Mouse (Mus musculus) erythroblast, embryonic 14.5 days (primary cell): Measurements from ENCODE around the gene Stx12. TPM values are rescaled to one million over a fixed set of nuclear protein-coding genes. Genes with fewer than 3 reads are reported as not detected.

ENCODE experiments used
- H3K27me3 ChIP-seq: 2 replicates; pipeline ENCODE4 v1.6.1; 2012; ENCODE audit warnings: inconsistent platforms; ENCODE audit not compliant: control insufficient read depth
- H3K36me3 ChIP-seq: 2 replicates; pipeline ENCODE4 v1.6.1; 2012; ENCODE audit warnings: mild to moderate bottlenecking, inconsistent platforms; ENCODE audit not compliant: control insufficient read depth
- H3K4me1 ChIP-seq: 2 replicates; pipeline ENCODE4 v1.6.1; 2012; ENCODE audit warnings: inconsistent platforms; ENCODE audit not compliant: control insufficient read depth
- H3K4me3 ChIP-seq: replicated peaks from 2 replicates; pipeline ENCODE3; 2012; ENCODE audit warnings: moderate library complexity, mild to moderate bottlenecking, inconsistent platforms
- H3K9me3 ChIP-seq: 2 replicates; pipeline ENCODE4 v1.6.1; 2012; ENCODE audit warnings: low read length, inconsistent platforms, mixed read lengths; ENCODE audit not compliant: control insufficient read depth
- GATA1 ChIP-seq: IDR thresholded peaks from 2 replicates; pipeline ENCODE4 v1.6.1; 2012; ENCODE audit warnings: low read length, inconsistent platforms, mixed read lengths
- TAL1 ChIP-seq: IDR thresholded peaks from 3 replicates; pipeline ENCODE4 v1.6.1; 2012; ENCODE audit warnings: low read length, inconsistent platforms, mixed read lengths
- polyA plus RNA-seq: library from polyadenylated mRNA; stranded (reverse); fragments of >175 nt; gene quantifications from 2 replicates; pipeline ENCODE4 v1.2.3, GENCODE M21; 2012

Stx12 gene
- polyA plus RNA-seq, 1 experiment = 0.46 TPM

DNA sequence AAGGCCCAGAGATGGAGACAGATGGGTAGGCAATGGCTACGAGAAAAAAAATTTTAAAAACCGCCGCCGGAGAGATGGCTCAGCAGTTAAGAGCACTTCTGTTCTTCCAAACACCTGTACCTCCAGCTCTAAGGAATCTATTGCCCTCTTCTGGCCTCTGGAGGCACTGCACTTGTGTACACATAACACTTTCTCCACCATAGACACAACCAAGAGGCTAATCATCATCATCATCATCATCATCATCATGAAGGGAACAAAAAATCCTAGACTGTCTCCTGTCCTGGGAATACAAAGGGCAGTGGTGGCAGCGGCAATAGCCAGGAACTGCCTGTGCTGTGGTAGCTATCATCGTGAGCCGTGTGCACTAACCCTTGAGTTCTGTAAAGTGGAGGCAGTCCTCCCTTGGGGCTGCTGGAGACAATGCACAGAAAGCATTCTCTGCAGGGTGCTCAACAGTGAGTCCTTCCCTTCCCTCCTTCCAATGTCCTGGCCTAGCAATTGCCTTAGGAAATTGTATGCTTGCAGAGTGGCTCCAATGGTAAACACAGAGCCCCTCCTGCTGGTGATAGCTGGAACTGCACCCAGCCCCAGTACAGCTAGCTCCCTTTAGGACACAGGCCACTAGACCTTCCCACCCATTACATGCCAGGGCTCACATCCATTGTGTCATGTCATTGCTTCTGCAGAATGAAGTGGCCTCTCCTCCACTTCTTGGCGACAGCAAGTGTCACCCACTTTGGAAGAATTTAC is 60.5 kb downstream of the Stx12 start:
- Histone ChIP-seq H3K27me3 (no peaks in the 10 kb centered on the region), H3K36me3 (peaks cover 39% of the 10 kb centered on the region), H3K9me3 (no peaks in the 10 kb centered on the region), H3K4me3 (no peak overlapping the region), H3K4me1 (peaks cover 3% of the 10 kb centered on the region)
- TF ChIP-seq TAL1 (no peak), GATA1 (no peak)

- Histone ChIP-seq H3K4me1 (no peaks in the 10 kb centered on the region; the same call in 1 of the 2 replicates), H3K27me3 (no peaks in the 10 kb centered on the region), H3K4me3 (no peak overlapping the region), H3K36me3 (no peaks in the 10 kb centered on the region), H3K9me3 (no peaks in the 10 kb centered on the region; the same call in 1 of the 2 replicates)
- no peak for TF ChIP-seq TAL1
- no peak for TF ChIP-seq GATA1
Measured at GRCm38 (mm10) chr4:132818442-132818841, 65.9 kb downstream of the Stx12 start.

DNA sequence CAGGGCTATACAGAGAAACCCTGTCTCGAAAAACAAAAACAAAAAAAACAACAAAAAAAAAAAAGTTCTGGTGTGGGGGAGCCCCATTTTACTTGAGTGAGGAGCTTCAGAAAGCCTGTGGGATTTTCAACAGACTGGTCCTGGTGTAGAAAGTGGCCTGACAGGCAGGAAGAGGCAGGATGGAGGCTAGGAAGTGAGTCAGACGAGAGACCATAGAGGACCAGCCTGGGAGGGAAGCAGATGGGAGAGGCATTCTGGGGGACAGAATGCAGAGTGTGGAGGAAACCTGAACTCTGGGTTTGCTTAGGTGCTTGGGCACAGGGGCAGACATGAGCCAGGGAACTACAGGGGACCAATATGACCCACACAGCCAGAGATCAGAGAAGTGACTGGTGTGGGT is 67.5 kb downstream of the Stx12 start:
- Histone ChIP-seq H3K4me1 (no peaks in the 10 kb centered on the region; the same call in 1 of the 2 replicates), H3K36me3 (no peaks in the 10 kb centered on the region), H3K27me3 (no peaks in the 10 kb centered on the region), H3K4me3 (no peak overlapping the region), H3K9me3 (no peaks in the 10 kb centered on the region; the same call in 1 of the 2 replicates)
- TF ChIP-seq GATA1 (no peak), TAL1 (no peak)

- Histone ChIP-seq H3K9me3 (no peaks in the 10 kb centered on the region; the same call in 1 of the 2 replicates), H3K4me1 (no peaks in the 10 kb centered on the region; the same call in 1 of the 2 replicates), H3K36me3 (no peaks in the 10 kb centered on the region), H3K27me3 (no peaks in the 10 kb centered on the region), H3K4me3 (no peak overlapping the region)
- TF ChIP-seq TAL1 = no peak
- no peak for TF ChIP-seq GATA1
Measured at GRCm38 (mm10) chr4:132816404-132816803, 67.9 kb downstream of the Stx12 start.

GRCm38 (mm10) chr4:132809621-132810020 is 74.7 kb downstream of the Stx12 start:
- TF ChIP-seq TAL1 = no peak
- TF ChIP-seq GATA1 = no peak
- no peaks in the 10 kb centered on the region; the same call in 1 of the 2 replicates for H3K4me1 ChIP-seq
- no peak overlapping the region for H3K4me3 ChIP-seq
- no peaks in the 10 kb centered on the region for H3K9me3 ChIP-seq
- no peaks in the 10 kb centered on the region for H3K27me3 ChIP-seq
- H3K36me3 ChIP-seq = no peaks in the 10 kb centered on the region

DNA sequence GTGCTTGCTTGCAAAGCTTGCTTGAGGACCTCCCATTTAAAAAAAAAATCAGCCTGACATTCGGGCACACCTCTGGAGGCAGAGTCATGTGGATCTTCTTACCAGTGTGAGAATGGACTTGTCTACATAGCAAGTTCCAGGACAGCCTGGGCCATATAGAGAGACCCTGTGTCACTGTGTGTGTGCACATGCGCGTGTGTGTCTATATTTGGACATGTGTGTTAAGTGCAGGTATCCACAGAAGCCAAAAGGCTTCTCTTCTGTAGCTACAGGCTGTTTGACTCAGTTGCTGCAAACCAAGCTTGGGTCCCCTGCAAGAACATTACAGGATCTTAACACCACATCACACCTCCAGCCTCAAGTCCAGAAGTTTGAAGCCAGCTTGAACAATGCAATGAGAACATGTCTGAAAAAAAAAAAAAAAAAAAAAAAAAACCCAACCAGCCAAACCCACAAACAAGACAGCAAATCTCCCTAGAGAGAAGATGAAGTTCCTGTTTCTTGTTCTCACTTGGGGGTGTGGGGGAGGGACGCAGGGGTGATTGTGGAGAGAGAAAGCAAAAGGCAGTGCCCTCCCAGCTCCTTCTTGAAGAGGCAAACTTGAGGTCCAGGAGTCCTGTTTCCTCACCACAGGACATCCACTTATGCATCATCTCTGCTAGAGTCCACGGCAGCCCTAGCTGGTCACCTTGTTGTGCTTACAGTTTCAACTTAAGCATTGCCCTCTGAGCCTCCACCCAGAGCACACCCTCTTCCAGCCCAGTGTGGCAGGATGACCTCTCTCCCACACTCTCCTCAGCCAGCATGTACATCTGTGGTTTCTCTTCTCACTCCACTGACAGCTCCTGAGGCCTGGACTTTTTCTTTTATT is 76.3 kb downstream of the Stx12 start:
- Histone ChIP-seq H3K27me3 (no peaks in the 10 kb centered on the region), H3K4me1 (peaks cover 3% of the 10 kb centered on the region), H3K9me3 (no peaks in the 10 kb centered on the region), H3K4me3 (no peak overlapping the region), H3K36me3 (no peaks in the 10 kb centered on the region)
- no peak for TF ChIP-seq GATA1
- TF ChIP-seq TAL1 = no peak

GRCm38 (mm10) chr4:132806620-132807191 is 77.6 kb downstream of the Stx12 start:
- TF ChIP-seq TAL1 (no peak), GATA1 (no peak)
- Histone ChIP-seq H3K36me3 (no peaks in the 10 kb centered on the region), H3K4me3 (no peak overlapping the region), H3K4me1 (peaks cover 14% of the 10 kb centered on the region), H3K9me3 (no peaks in the 10 kb centered on the region), H3K27me3 (no peaks in the 10 kb centered on the region)

DNA sequence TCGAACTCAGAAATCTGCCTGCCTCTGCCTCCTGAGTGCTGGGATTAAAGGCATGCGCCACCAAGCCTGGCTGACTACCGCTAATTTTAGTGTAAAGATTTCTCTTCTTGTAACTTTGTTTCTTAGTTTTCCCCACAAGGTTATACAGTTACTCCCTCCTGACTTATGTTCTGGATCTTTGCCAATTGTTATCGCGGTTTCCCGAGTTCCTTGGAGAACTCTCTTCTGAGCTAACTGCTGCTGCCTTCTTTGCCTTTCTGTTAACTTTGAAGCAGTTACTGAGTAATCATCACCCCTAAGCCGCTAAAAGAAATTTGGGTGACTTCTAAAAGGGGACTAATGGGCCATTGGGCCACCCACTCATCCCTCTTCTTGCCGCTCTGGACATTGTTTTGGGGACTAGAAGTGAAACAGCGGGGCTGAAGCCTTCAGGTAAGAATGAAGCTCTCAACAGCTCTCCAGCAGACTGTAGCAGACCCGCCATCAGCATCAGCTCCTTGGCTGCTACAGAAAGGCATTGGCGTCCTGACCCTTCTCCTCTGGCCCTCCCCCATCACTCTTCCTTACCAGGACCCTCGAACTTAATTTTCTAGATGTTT is 78.6 kb downstream of the Stx12 start:
- Histone ChIP-seq H3K4me3 (no peak overlapping the region), H3K4me1 (peaks cover 22% of the 10 kb centered on the region), H3K36me3 (no peaks in the 10 kb centered on the region), H3K9me3 (no peaks in the 10 kb centered on the region), H3K27me3 (no peaks in the 10 kb centered on the region)
- TF ChIP-seq TAL1 = no peak
- TF ChIP-seq GATA1 = no peak

- no peak overlapping the region for H3K4me3 ChIP-seq
- TF ChIP-seq TAL1 (no peak), GATA1 (no peak)
- no peaks in the 10 kb centered on the region for H3K36me3 ChIP-seq
- peaks cover 24% of the 10 kb centered on the region for H3K4me1 ChIP-seq
- no peaks in the 10 kb centered on the region for H3K9me3 ChIP-seq
- no peaks in the 10 kb centered on the region for H3K27me3 ChIP-seq
Measured at GRCm38 (mm10) chr4:132805146-132805545, 79.2 kb downstream of the Stx12 start.
